Comparison of ENCODE assay signal across 21 mouse cellular contexts in genomic region chr3:60098521-60098920, GRCm38 (mm10). TPM values are rescaled to one million over a fixed set of nuclear protein-coding genes. Genes with fewer than 3 reads are reported as not detected.
DNase-seq lines count a peak whose midpoint lies in the region; ATAC-seq and TF ChIP-seq lines count a peak whose summit lies in the region.
"Had no signal": no experiment of that assay in that cellular context is flagged by ENCODE, and none has a peak within 500 bp of the region (broad histone marks: within the 10 kb centered on the region; RNA-seq: fewer than 3 reads in every experiment).

No protein-coding gene starts in this region.

- H3K4me2 ChIP-seq in midbrain, postnatal 0 days (ENCODE audit: low read depth, low read length, poor library complexity, severe bottlenecking) = no peak overlapping the region
- no peak overlapping the region for H3K4me2 ChIP-seq in neural tube, embryonic 15.5 days
- H3K4me2 ChIP-seq: embryonic facial prominence, embryonic 13.5 days; heart, embryonic 13.5 days; midbrain, embryonic 12.5 days had no signal

- no peak for ATAC-seq in midbrain, postnatal 0 days (ENCODE audit: low FRiP score)
- no peak for ATAC-seq in neural tube, embryonic 15.5 days (ENCODE audit: low FRiP score)

- no peaks in the 10 kb centered on the region for H3K27me3 ChIP-seq in midbrain, postnatal 0 days (ENCODE audit: insufficient read depth, low read length)
- no peaks in the 10 kb centered on the region for H3K27me3 ChIP-seq in neural tube, embryonic 15.5 days (replicated peaks)
- H3K27me3 ChIP-seq: embryonic facial prominence, embryonic 13.5 days; heart, embryonic 13.5 days; midbrain, embryonic 12.5 days had no signal

- no peak for TF ChIP-seq CTCF in lung, adult 2 months (IDR thresholded peaks at IDR 0.05; ENCODE audit: insufficient read depth, low read length)
- TF ChIP-seq CTCF in midbrain, postnatal 0 days (IDR thresholded peaks at IDR 0.05) = no peak

- TF ChIP-seq POLR2A in lung, adult 2 months (IDR thresholded peaks at IDR 0.05; ENCODE audit: borderline replicate concordance, extremely low read depth, low read depth, low read length) = no peak

- H3K9ac ChIP-seq in midbrain, postnatal 0 days (replicated peaks; ENCODE audit: low read length, poor library complexity, severe bottlenecking) = no peak overlapping the region
- H3K9ac ChIP-seq in neural tube, embryonic 15.5 days (replicated peaks) = no peak overlapping the region
- H3K9ac ChIP-seq: embryonic facial prominence, embryonic 13.5 days; heart, embryonic 13.5 days; liver, embryonic 14.5 days; midbrain, embryonic 12.5 days had no signal

- H3K36me3 ChIP-seq in midbrain, postnatal 0 days (ENCODE audit: insufficient read depth, low read length) = no peaks in the 10 kb centered on the region
- H3K36me3 ChIP-seq in neural tube, embryonic 15.5 days = no peaks in the 10 kb centered on the region
- H3K36me3 ChIP-seq: embryonic facial prominence, embryonic 13.5 days; heart, embryonic 13.5 days; midbrain, embryonic 12.5 days had no signal

- peak; percentile 24 for DNase-seq in kidney, postnatal 10 days
- DNase-seq in kidney, adult 18-20 months = no peak
- DNase-seq in adrenal gland, postnatal 14 days = peak; percentile 38
- peak; percentile 6 for DNase-seq in lung, adult 2 months
- DNase-seq in lung, postnatal 4 days = peak; percentile 7 to 47
- no peak for DNase-seq in midbrain, postnatal 0 days (ENCODE audit: low spot score)
- DNase-seq: cerebellum, adult 2 months; heart, postnatal 4 days; layer of hippocampus, postnatal 36 days; thymus, postnatal 4 days had no signal

- no peaks in the 10 kb centered on the region for H3K4me1 ChIP-seq in lung, adult 2 months (ENCODE audit: control insufficient read depth, insufficient read depth, low read length)
- no peaks in the 10 kb centered on the region for H3K4me1 ChIP-seq in midbrain, postnatal 0 days (ENCODE audit: insufficient read depth, low read length)
- H3K4me1 ChIP-seq in neural tube, embryonic 15.5 days = no peaks in the 10 kb centered on the region
- H3K4me1 ChIP-seq: embryonic facial prominence, embryonic 13.5 days; heart, embryonic 13.5 days; midbrain, embryonic 12.5 days had no signal

- 52% methylated on average over 1 of the region's 1 CpGs for WGBS in lung, adult 2 months
- WGBS in midbrain, postnatal 0 days = 86% methylated on average over 1 of the region's 1 CpGs
- 88% methylated on average over 1 of the region's 1 CpGs for WGBS in neural tube, embryonic 15.5 days

- no peaks in the 10 kb centered on the region for H3K9me3 ChIP-seq in midbrain, postnatal 0 days (ENCODE audit: low read length)
- H3K9me3 ChIP-seq in neural tube, embryonic 15.5 days (replicated peaks) = no peaks in the 10 kb centered on the region
- H3K9me3 ChIP-seq: embryonic facial prominence, embryonic 13.5 days; heart, embryonic 13.5 days; midbrain, embryonic 12.5 days had no signal

- H3K27ac ChIP-seq in midbrain, postnatal 0 days (ENCODE audit: low read depth, low read length) = no peak overlapping the region
- no peak overlapping the region for H3K27ac ChIP-seq in neural tube, embryonic 15.5 days (replicated peaks)
- H3K27ac ChIP-seq: embryonic facial prominence, embryonic 13.5 days; heart, embryonic 13.5 days; liver, embryonic 14.5 days; midbrain, embryonic 12.5 days had no signal

- no peak overlapping the region for H3K4me3 ChIP-seq in lung, adult 2 months (replicated peaks; ENCODE audit: extremely low read depth, low read depth, low read length)
- no peak overlapping the region for H3K4me3 ChIP-seq in midbrain, postnatal 0 days (ENCODE audit: low read depth, low read length)
- H3K4me3 ChIP-seq in neural tube, embryonic 15.5 days (replicated peaks) = no peak overlapping the region
- H3K4me3 ChIP-seq: embryonic facial prominence, embryonic 13.5 days; heart, embryonic 13.5 days; midbrain, embryonic 12.5 days; myocyte had no signal

RNA-seq across cellular contexts. Expression of gene Sucnr1, which starts 16.9 kb away (rescaled TPM):
- total RNA-seq in adrenal gland, postnatal 14 days (2021) = 1.8 and 2.0 TPM in 2 replicates
- polyA plus RNA-seq in lung, adult 2 months (2012; rRNA removed) = 0.14 and 0.32 TPM in 2 replicates
- not detected in 2 replicates for total RNA-seq in midbrain, postnatal 0 days (2014; rRNA removed)
- not detected in 2 replicates for polyA plus RNA-seq in midbrain, postnatal 0 days (2015; fragmentation: Nextera tagmentation; extraction: Ambion mirVana)
- polyA plus RNA-seq in neural tube, embryonic 15.5 days (2015; fragmentation: Nextera tagmentation; extraction: Ambion mirVana) = not detected in 2 replicates
- total RNA-seq: common myeloid progenitor, adult 5-6 weeks; heart, postnatal 4 days; layer of hippocampus, postnatal 36 days; left cerebral cortex, postnatal 36 days; MEL had no signal
- polyA plus RNA-seq: brain, embryonic 14.5 days; forebrain, embryonic 11.5 days; heart, embryonic 13.5 days; midbrain, embryonic 12.5 days; myocyte had no signal

Comparison
In these comparisons a context has a peak if more than half of its experiments do, and no peak if none do; other contexts are left out.
1. DNase-seq: peak in kidney, postnatal 10 days (single experiment), adrenal gland, postnatal 14 days (single experiment), lung, adult 2 months (single experiment) and lung, postnatal 4 days (2 of 2); none in kidney, adult 18-20 months (single experiment) and midbrain, postnatal 0 days (single experiment).